Mouse (Mus musculus): Measurements from ENCODE around the gene Elf4.

The Elf4 gene

GRCm38 (mm10) chrX:48367841-48368240 is 95.1 kb downstream of the Elf4 start:
- no peak for DNase-seq (ENCODE audit: low spot score)

DNA sequence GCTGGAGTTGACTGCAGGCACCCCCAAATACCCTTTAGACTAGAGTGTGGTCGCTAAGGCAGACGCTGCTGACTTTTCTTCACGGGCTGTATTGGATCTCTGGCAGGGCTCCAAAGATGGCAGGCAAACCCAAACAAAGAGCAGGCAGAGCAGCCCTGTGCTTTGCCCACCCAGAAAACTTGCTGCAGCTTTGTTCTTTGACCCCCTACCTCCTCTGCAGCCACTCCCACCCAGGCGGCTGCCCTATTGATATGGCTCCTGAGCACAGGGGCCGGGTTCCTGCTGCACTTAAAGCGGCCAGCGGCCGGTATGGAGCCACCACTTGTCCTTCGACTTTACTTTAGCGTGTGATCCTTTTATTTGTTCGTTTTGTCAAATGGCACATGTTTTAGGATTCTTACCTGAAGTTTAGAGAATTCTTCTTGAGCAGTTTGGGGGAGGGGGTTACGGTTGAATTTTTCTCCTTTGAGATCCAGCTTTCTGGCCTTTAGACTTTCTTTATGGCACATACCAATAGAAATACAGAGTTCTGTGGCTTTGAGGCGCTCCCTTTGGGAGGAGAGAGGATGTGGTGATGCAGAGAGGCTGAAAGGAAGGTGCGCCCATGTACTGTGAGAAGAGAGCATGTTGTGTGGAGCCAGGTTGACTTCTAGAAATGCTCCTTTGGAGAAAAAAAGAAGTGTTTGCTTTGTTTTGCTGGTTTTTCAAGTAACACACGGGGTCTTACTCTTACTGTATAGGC is 96.9 kb downstream of the Elf4 start:
- DNase-seq (ENCODE audit: low spot score) = no peak

All from T-cell, adult 2 months (primary cell).